Mouse (Mus musculus): ENCODE data around the gene Hrh1. TPM values are rescaled to one million over a fixed set of nuclear protein-coding genes. Genes with fewer than 3 reads are reported as not detected.

Hrh1 gene
- polyA plus RNA-seq, 1 experiment from 2014 or later, result not detected

DNA sequence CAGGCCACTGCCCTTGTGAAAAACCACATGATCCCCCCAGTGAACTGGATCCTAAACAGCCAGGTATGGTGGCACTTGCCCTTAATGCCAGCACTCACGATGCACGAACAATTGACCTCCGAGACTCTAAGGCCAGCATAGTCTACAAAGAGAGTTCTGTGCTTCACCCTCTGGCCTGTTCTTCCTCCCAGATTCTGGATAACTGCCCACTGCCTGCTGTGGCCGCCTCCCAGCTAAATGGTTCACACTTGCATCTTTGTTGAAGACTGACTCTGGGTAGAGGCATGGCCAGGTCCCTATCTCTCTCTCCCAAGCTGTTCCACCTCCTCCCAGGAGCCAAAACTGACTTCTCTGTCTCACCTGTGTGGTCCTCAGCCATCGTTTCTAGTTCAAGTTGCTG is 36.8 kb downstream of the Hrh1 start:
- H3K27ac ChIP-seq (replicated peaks; ENCODE audit: low read depth, low read length), result no peak overlapping the region
- no peak overlapping the region for H3K9ac ChIP-seq (ENCODE audit: low read length)
- DNase-seq (ENCODE audit: low spot score) (no peak), ATAC-seq (ENCODE audit: insufficient number of reproducible peaks, low FRiP score, low TSS enrichment, low read depth) (no peak)
- H3K4me2 ChIP-seq (ENCODE audit: low read depth, severe bottlenecking), result no peak overlapping the region
- no peaks in the 10 kb centered on the region for H3K36me3 ChIP-seq (ENCODE audit: control insufficient read depth, insufficient read depth, low read length)
- 87% methylated on average over 5 of the region's 5 CpGs for WGBS
- H3K9me3 ChIP-seq (ENCODE audit: control insufficient read depth, low read length), result no peaks in the 10 kb centered on the region
- H3K4me1 ChIP-seq (ENCODE audit: control insufficient read depth, insufficient read depth, low read length), result no peaks in the 10 kb centered on the region
- H3K4me3 ChIP-seq (ENCODE audit: low read depth, low read length), result no peak overlapping the region
- no peaks in the 10 kb centered on the region for H3K27me3 ChIP-seq (ENCODE audit: control insufficient read depth, insufficient read depth, low read length)

DNA sequence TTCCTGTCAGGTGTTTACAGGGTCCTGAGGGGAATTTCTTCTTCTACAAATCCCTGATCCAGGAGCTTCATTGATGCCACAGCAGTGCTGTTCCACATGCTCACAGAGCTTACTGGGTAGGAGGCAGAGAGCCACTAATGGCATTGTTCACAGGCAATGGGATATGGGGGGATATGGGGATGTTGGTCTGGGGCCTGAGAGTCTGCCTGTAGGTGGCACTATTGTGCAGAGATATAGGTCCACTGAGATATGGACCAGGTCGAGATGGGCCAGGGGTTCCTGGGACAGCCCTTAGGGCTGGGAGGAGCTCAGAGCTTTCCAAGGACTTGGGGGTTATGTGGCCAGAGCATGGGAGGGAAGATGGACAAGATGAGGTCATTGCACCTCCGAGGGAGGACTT is 42.6 kb downstream of the Hrh1 start:
- ATAC-seq (ENCODE audit: insufficient number of reproducible peaks, low FRiP score, low TSS enrichment, low read depth), result no peak
- Histone ChIP-seq H3K4me3 (ENCODE audit: low read depth, low read length) (no peak overlapping the region), H3K4me2 (ENCODE audit: low read depth, severe bottlenecking) (no peak overlapping the region), H3K36me3 (ENCODE audit: control insufficient read depth, insufficient read depth, low read length) (no peaks in the 10 kb centered on the region), H3K9me3 (ENCODE audit: control insufficient read depth, low read length) (no peaks in the 10 kb centered on the region), H3K27ac (replicated peaks; ENCODE audit: low read depth, low read length) (no peak overlapping the region), H3K27me3 (ENCODE audit: control insufficient read depth, insufficient read depth, low read length) (no peaks in the 10 kb centered on the region), H3K9ac (ENCODE audit: low read length) (no peak overlapping the region), H3K4me1 (ENCODE audit: control insufficient read depth, insufficient read depth, low read length) (no peaks in the 10 kb centered on the region)
- WGBS, result 59% methylated on average over 2 of the region's 2 CpGs
- DNase-seq (ENCODE audit: low spot score), result no peak

DNA sequence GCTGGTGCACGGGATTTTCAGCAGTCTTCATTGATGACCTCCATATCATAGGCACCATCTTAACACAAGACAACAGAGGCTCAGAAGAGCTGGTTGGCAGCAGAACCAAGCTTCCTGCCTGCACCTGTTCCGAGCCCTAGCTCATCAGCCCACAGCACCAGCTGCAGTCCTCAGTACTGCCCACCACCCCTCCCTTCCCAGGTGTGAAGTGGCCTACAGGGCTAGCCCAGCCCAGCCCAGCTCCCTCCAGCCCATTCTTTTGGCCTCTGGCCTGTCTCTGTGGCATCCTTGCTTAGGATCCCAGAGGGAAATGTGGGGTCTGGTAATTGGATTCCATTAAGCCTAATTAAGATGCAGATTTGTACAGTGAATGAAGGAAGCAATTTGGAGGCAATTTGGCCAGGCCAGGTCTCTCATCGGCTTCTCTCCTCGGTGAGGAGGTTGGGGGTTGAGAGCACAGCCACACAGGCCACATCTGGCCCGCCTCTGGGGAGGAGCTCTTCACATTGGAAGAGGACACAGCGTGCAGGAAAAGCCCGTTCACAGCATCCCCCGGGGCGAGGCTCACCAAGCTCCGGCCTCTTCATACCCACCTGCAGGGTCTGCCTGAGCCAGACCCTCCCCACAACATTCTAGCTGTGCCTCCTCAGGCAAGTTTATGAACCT is 43.2 kb downstream of the Hrh1 start:
- Histone ChIP-seq H3K27me3 (ENCODE audit: control insufficient read depth, insufficient read depth, low read length) (no peaks in the 10 kb centered on the region), H3K9ac (ENCODE audit: low read length) (no peak overlapping the region), H3K9me3 (ENCODE audit: control insufficient read depth, low read length) (no peaks in the 10 kb centered on the region), H3K4me1 (ENCODE audit: control insufficient read depth, insufficient read depth, low read length) (no peaks in the 10 kb centered on the region), H3K36me3 (ENCODE audit: control insufficient read depth, insufficient read depth, low read length) (no peaks in the 10 kb centered on the region), H3K27ac (replicated peaks; ENCODE audit: low read depth, low read length) (no peak overlapping the region), H3K4me3 (ENCODE audit: low read depth, low read length) (no peak overlapping the region), H3K4me2 (ENCODE audit: low read depth, severe bottlenecking) (no peak overlapping the region)
- DNase-seq (ENCODE audit: low spot score), result no peak
- ATAC-seq (ENCODE audit: insufficient number of reproducible peaks, low FRiP score, low TSS enrichment, low read depth), result no peak
- 42% methylated on average over 10 of the region's 10 CpGs for WGBS

DNA sequence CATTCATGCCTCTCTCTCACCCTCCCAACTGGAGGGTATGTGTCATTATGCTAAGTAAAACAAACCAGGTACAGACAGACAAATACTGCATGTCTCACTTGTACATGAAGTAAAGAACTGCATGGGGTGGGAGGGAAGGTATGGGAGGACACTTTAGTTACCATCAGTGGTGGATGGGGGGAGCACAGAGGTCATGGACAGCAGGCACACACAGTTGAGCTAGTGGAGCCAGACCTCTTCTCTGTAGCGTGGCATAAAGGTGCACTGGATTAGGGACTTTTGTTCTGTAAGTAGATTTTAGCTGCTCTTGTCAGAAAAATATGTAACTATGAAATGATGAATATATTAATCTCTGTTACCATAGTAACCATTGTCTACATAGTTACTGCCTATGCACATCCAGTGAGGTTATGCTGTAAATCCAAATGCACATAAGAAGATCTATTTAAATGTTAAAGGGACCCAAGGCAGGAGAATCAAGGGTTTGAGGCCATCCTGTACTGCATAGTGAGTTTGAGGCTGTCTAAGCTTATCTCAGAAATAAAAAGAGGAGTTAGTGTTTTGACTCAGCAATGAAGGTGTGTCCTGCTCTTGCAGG is 46.6 kb downstream of the Hrh1 start:
- 88% methylated on average over 1 of the region's 1 CpGs for WGBS
- Histone ChIP-seq H3K9me3 (ENCODE audit: control insufficient read depth, low read length) (no peaks in the 10 kb centered on the region), H3K4me2 (ENCODE audit: low read depth, severe bottlenecking) (no peak overlapping the region), H3K27ac (replicated peaks; ENCODE audit: low read depth, low read length) (no peak overlapping the region), H3K4me1 (ENCODE audit: control insufficient read depth, insufficient read depth, low read length) (no peaks in the 10 kb centered on the region), H3K9ac (ENCODE audit: low read length) (no peak overlapping the region), H3K36me3 (ENCODE audit: control insufficient read depth, insufficient read depth, low read length) (no peaks in the 10 kb centered on the region), H3K4me3 (ENCODE audit: low read depth, low read length) (no peak overlapping the region), H3K27me3 (ENCODE audit: control insufficient read depth, insufficient read depth, low read length) (no peaks in the 10 kb centered on the region)
- no peak for DNase-seq (ENCODE audit: low spot score)
- ATAC-seq (ENCODE audit: insufficient number of reproducible peaks, low FRiP score, low TSS enrichment, low read depth), result no peak

DNA sequence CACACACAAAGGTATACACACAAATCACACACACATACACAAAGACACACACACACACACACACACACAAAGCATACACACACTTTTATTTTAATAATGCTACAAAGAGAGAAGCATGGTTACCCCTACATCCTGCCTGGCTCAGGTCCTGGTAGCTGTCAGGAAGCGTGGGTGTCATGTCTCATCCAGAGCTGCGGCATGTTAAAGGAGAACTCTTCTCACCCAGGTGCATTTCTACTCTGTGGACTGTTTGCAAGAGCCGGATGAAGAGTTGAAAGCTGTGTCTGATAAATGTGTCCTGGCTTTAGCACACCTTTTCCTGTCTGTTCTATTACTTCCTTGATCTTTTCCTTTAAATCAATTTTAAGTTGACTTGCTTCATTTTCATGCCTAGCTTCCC is 47.2 kb downstream of the Hrh1 start:
- DNase-seq (ENCODE audit: low spot score) (no peak), ATAC-seq (ENCODE audit: insufficient number of reproducible peaks, low FRiP score, low TSS enrichment, low read depth) (no peak)
- Histone ChIP-seq H3K27ac (replicated peaks; ENCODE audit: low read depth, low read length) (no peak overlapping the region), H3K4me3 (ENCODE audit: low read depth, low read length) (no peak overlapping the region), H3K36me3 (ENCODE audit: control insufficient read depth, insufficient read depth, low read length) (no peaks in the 10 kb centered on the region), H3K27me3 (ENCODE audit: control insufficient read depth, insufficient read depth, low read length) (no peaks in the 10 kb centered on the region), H3K9ac (ENCODE audit: low read length) (no peak overlapping the region), H3K4me1 (ENCODE audit: control insufficient read depth, insufficient read depth, low read length) (no peaks in the 10 kb centered on the region), H3K9me3 (ENCODE audit: control insufficient read depth, low read length) (no peaks in the 10 kb centered on the region), H3K4me2 (ENCODE audit: low read depth, severe bottlenecking) (no peak overlapping the region)
- 79% methylated on average over 3 of the region's 3 CpGs for WGBS

DNA sequence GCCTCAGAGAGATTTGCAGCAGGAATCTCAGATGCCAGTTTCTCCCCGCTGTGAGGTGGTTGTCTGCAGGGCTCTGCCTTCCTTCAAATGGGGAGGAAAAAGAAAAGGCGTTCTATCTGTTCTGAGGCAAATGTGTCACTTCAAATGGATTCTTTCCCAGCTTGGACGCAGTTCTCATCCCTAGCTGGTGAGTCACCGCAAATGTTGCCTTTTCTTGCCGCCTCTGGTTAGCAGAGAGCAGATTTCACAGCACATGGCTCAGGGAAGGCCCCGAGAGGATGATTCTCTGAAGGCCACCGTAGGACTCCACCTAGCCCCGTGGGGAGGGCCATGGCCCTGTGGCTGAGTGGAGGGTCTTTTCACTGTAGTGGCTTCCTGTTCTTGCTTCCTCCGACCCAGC is 51.2 kb downstream of the Hrh1 start:
- Histone ChIP-seq H3K4me3 (ENCODE audit: low read depth, low read length) (no peak overlapping the region), H3K4me1 (ENCODE audit: control insufficient read depth, insufficient read depth, low read length) (no peaks in the 10 kb centered on the region), H3K27me3 (ENCODE audit: control insufficient read depth, insufficient read depth, low read length) (no peaks in the 10 kb centered on the region), H3K36me3 (ENCODE audit: control insufficient read depth, insufficient read depth, low read length) (no peaks in the 10 kb centered on the region), H3K9ac (ENCODE audit: low read length) (no peak overlapping the region), H3K9me3 (ENCODE audit: control insufficient read depth, low read length) (no peaks in the 10 kb centered on the region), H3K4me2 (ENCODE audit: low read depth, severe bottlenecking) (no peak overlapping the region), H3K27ac (replicated peaks; ENCODE audit: low read depth, low read length) (no peak overlapping the region)
- ATAC-seq (ENCODE audit: insufficient number of reproducible peaks, low FRiP score, low TSS enrichment, low read depth) (no peak), DNase-seq (ENCODE audit: low spot score) (no peak)
- 79% methylated on average over 9 of the region's 9 CpGs for WGBS

DNA sequence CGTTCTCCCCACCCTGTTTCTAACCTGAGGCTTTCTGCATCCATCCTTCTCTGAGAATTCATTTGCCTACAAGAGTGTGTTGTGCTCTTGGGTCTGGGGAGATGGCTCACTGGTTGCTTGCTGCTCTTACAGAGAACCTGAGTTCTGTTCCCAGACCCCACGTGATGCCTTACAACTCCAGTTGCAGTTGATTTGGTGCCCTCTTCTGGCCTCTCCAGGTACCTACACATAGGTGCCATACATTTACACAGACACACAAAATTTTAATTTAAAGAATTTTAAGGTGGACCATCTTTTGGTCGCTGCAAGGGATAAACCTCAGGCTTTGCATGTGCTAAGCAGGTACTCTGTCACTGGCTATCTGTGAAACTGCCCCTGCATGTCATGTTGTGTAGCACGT is 57.5 kb downstream of the Hrh1 start:
- no peaks in the 10 kb centered on the region for H3K36me3 ChIP-seq (ENCODE audit: control insufficient read depth, insufficient read depth, low read length)
- no peak overlapping the region for H3K9ac ChIP-seq (ENCODE audit: low read length)
- ATAC-seq (ENCODE audit: insufficient number of reproducible peaks, low FRiP score, low TSS enrichment, low read depth), result no peak
- H3K4me1 ChIP-seq (ENCODE audit: control insufficient read depth, insufficient read depth, low read length), result no peaks in the 10 kb centered on the region
- DNase-seq (ENCODE audit: low spot score), result no peak
- no peaks in the 10 kb centered on the region for H3K27me3 ChIP-seq (ENCODE audit: control insufficient read depth, insufficient read depth, low read length)
- H3K27ac ChIP-seq (replicated peaks; ENCODE audit: low read depth, low read length), result no peak overlapping the region
- H3K4me3 ChIP-seq (ENCODE audit: low read depth, low read length), result no peak overlapping the region
- WGBS, result 90% methylated on average over 4 of the region's 4 CpGs
- H3K9me3 ChIP-seq (ENCODE audit: control insufficient read depth, low read length), result no peaks in the 10 kb centered on the region
- no peak overlapping the region for H3K4me2 ChIP-seq (ENCODE audit: low read depth, severe bottlenecking)

DNA sequence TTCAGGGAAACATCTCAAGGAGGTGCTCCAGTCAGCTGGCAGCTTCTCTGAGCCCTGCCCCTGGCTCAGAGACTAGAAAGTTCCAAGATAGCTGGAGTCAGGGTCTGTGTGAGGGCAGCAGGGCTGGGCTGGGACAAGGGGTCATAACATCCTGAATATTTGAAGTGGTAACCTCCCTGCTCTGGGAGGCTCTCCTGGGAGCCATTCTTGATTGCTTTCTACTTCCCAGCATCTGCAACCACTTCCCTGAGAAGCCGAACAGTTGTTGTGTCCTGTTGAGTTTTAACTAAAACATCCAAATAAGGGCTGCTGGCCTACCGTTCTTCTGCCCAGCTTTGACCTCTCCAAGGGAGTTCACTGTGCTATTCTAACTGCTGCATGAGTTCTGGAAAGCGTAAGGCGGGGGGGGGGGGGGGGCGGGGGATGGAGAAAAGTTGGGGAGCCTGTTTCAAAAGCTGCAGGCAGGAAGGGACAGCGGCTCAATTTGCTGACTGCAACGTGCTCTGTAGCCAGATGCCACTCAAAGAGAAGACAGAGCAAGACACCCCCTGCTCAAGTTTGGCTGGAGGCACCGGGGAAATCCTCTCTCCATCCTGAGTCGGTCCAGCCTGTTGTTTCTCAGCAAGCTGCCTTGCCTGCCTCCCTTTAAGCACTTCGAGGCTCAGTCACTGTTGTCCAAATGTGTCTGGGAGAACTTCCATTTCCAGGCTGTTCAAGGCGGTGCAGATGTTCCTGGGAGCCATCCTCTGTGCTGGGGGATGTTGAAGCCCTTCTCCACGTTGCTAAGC is 58.7 kb downstream of the Hrh1 start:
- no peak for ATAC-seq (ENCODE audit: insufficient number of reproducible peaks, low FRiP score, low TSS enrichment, low read depth)
- Histone ChIP-seq H3K27me3 (ENCODE audit: control insufficient read depth, insufficient read depth, low read length) (no peaks in the 10 kb centered on the region), H3K4me2 (ENCODE audit: low read depth, severe bottlenecking) (no peak overlapping the region), H3K4me3 (ENCODE audit: low read depth, low read length) (no peak overlapping the region), H3K4me1 (ENCODE audit: control insufficient read depth, insufficient read depth, low read length) (no peaks in the 10 kb centered on the region), H3K9ac (ENCODE audit: low read length) (no peak overlapping the region), H3K9me3 (ENCODE audit: control insufficient read depth, low read length) (no peaks in the 10 kb centered on the region), H3K36me3 (ENCODE audit: control insufficient read depth, insufficient read depth, low read length) (no peaks in the 10 kb centered on the region), H3K27ac (replicated peaks; ENCODE audit: low read depth, low read length) (no peak overlapping the region)
- 44% methylated on average over 12 of the region's 12 CpGs for WGBS
- DNase-seq (ENCODE audit: low spot score), result no peak

Measured in limb, embryonic 11.5 days (tissue).